Mouse (Mus musculus) gastrocnemius, adult 18-20 months (tissue): ENCODE data around the gene Knl1. TPM values are rescaled to one million over a fixed set of nuclear protein-coding genes. Genes with fewer than 3 reads are reported as not detected.

Experiments used
- DNase-seq: peaks from one replicate; pipeline ENCODE4 v3.0.0; 2021; ENCODE audit warnings: low spot score
- total RNA-seq, 2 experiments: library from RNA; stranded (reverse); gene quantifications; 2 replicates each; pipeline ENCODE4 v1.2.3; 2021

The Knl1 gene
- total RNA-seq, 2 experiments from 2014 or later = 0.05 to 0.27 TPM

- DNase-seq = no peak
Observed at GRCm38 (mm10) chr2:119035397-119035745, 11.5 kb upstream of the Knl1 start.

GRCm38 (mm10) chr2:119040882-119041281, 6.0 kb upstream of the Knl1 start:
- no peak for DNase-seq

- DNase-seq = no peak
Observed at GRCm38 (mm10) chr2:119045163-119045562, 1.8 kb upstream of the Knl1 start.

- DNase-seq = no peak
Observed at GRCm38 (mm10) chr2:119047849-119048248, 930 bp downstream of the Knl1 start.

GRCm38 (mm10) chr2:119050132-119050650, 3.3 kb downstream of the Knl1 start:
- no peak for DNase-seq

- no peak for DNase-seq
Observed at GRCm38 (mm10) chr2:119060139-119060538, 13.2 kb downstream of the Knl1 start.

GRCm38 (mm10) chr2:119072397-119072796, 25.5 kb downstream of the Knl1 start:
- no peak for DNase-seq

- DNase-seq = no peak
Observed at GRCm38 (mm10) chr2:119086156-119086555, 39.2 kb downstream of the Knl1 start.

GRCm38 (mm10) chr2:119101552-119101951, 54.6 kb downstream of the Knl1 start:
- DNase-seq = no peak

- DNase-seq = no peak
Observed at GRCm38 (mm10) chr2:119106583-119106982, 59.7 kb downstream of the Knl1 start.

- DNase-seq = no peak
Observed at GRCm38 (mm10) chr2:119108554-119108953, 61.6 kb downstream of the Knl1 start.

GRCm38 (mm10) chr2:119111060-119111459, 64.1 kb downstream of the Knl1 start:
- no peak for DNase-seq

GRCm38 (mm10) chr2:119112438-119113112, 65.7 kb downstream of the Knl1 start, which contains the start of gene Rad51:
Gene Rad51, plus strand, starts transcription at chr2:119112793.
- peak; percentile 84 for DNase-seq

- no peak for DNase-seq
Observed at GRCm38 (mm10) chr2:119113121-119113925, 66.4 kb downstream of the Knl1 start.

GRCm38 (mm10) chr2:119136346-119136898, 89.5 kb downstream of the Knl1 start:
- no peak for DNase-seq

- no peak for DNase-seq
Observed at GRCm38 (mm10) chr2:119145199-119145598, 98.3 kb downstream of the Knl1 start.

- DNase-seq = no peak
Observed at GRCm38 (mm10) chr2:119146435-119146834, 99.5 kb downstream of the Knl1 start.

GRCm38 (mm10) chr2:119147160-119147678, 100.3 kb downstream of the Knl1 start:
- DNase-seq = no peak

- DNase-seq = no peak
Observed at GRCm38 (mm10) chr2:119147775-119148174, 100.9 kb downstream of the Knl1 start.

- no peak for DNase-seq
Observed at GRCm38 (mm10) chr2:119152255-119152654, 105.3 kb downstream of the Knl1 start.

- DNase-seq = no peak
Observed at GRCm38 (mm10) chr2:119154683-119155082, 107.8 kb downstream of the Knl1 start.
